Mouse (Mus musculus) lung, embryonic 14.5 days (tissue): ENCODE measurements around the gene Pik3r2. TPM values are rescaled to one million over a fixed set of nuclear protein-coding genes. Genes with fewer than 3 reads are reported as not detected.

ENCODE experiments used
- ATAC-seq: fragments of 200-750 bp; cut with Nextera tagmentation; 2 replicates; pipeline ENCODE4 v1.8.0; 2017; ENCODE audit warnings: mild to moderate bottlenecking, moderate TSS enrichment, moderate library complexity; ENCODE audit not compliant: insufficient read depth
- DNase-seq: peaks from one replicate; pipeline ENCODE4 v3.0.0-alpha.2; 2015
- H3K27ac ChIP-seq: fragments of 300-500 bp; sonication (generic); 2 replicates; pipeline ENCODE4 v1.5.1; 2014; ENCODE audit warnings: low read depth, mild to moderate bottlenecking, moderate library complexity
- H3K27me3 ChIP-seq: fragments of 300-500 bp; sonication (generic); 2 replicates; pipeline ENCODE4 v1.6.1; 2014; ENCODE audit warnings: low read length, control low read depth; ENCODE audit not compliant: insufficient read depth
- H3K36me3 ChIP-seq: fragments of 300-500 bp; sonication (generic); 2 replicates; pipeline ENCODE4 v1.6.1; 2014; ENCODE audit warnings: control low read depth; ENCODE audit not compliant: insufficient read depth
- H3K4me1 ChIP-seq: fragments of 300-500 bp; sonication (generic); 2 replicates; pipeline ENCODE4 v1.6.1; 2014; ENCODE audit warnings: antibody characterized with exemption, control low read depth; ENCODE audit not compliant: insufficient read depth
- H3K4me2 ChIP-seq: fragments of 300-500 bp; sonication (generic); 2 replicates; pipeline ENCODE4 v1.6.1; 2014; ENCODE audit warnings: mild to moderate bottlenecking
- H3K4me3 ChIP-seq: fragments of 300-500 bp; sonication (generic); 2 replicates; pipeline ENCODE4 v1.5.1; 2014; ENCODE audit warnings: low read depth, low read length
- H3K9ac ChIP-seq: fragments of 300-500 bp; sonication (generic); 2 replicates; pipeline ENCODE4 v1.6.1; 2014
- H3K9me3 ChIP-seq: fragments of 300-500 bp; sonication (generic); 2 replicates; pipeline ENCODE4 v1.6.1; 2016; ENCODE audit warnings: low read depth, low read length, control low read depth
- CTCF ChIP-seq: IDR thresholded peaks from 2 replicates; pipeline ENCODE4 v1.5.1; 2016; ENCODE audit warnings: antibody characterized with exemption, low read depth
- WGBS: fragments of 180-500 bp; shearing (Covaris S2); extraction: QIAGEN DNeasy Blood & Tissue Kit; methylation state at CpG from one replicate; pipeline ENCODE4 v1.1.7; 2014; 5-methylcytosine and 5-hydroxymethylcytosine counted together
- polyA plus RNA-seq: library from polyadenylated mRNA; unstranded; fragments of >200 nt; fragmentation: Nextera tagmentation; extraction: Ambion mirVana; gene quantifications from 2 replicates; pipeline ENCODE4 v1.2.1, GENCODE M21; 2014

The Pik3r2 gene
- polyA plus RNA-seq, 1 experiment from 2014 or later = 52.4 TPM

- DNase-seq = peak; percentile 55
- Histone ChIP-seq H3K27me3 (no peaks in the 10 kb centered on the region), H3K4me3 (no peak overlapping the region), H3K9me3 (no peaks in the 10 kb centered on the region), H3K36me3 (peaks cover 18% of the 10 kb centered on the region; the same call in 1 of the 2 replicates), H3K27ac (no peak overlapping the region), H3K4me2 (no peak overlapping the region), H3K9ac (no peak overlapping the region), H3K4me1 (peaks cover 26% of the 10 kb centered on the region)
- 68% methylated on average over 22 of the region's 22 CpGs for WGBS
- no peak for ATAC-seq
- peak; percentile 61 for TF ChIP-seq CTCF
Observed at GRCm38 (mm10) chr8:70757523-70758307, 18.8 kb downstream of the Pik3r2 start.

DNA sequence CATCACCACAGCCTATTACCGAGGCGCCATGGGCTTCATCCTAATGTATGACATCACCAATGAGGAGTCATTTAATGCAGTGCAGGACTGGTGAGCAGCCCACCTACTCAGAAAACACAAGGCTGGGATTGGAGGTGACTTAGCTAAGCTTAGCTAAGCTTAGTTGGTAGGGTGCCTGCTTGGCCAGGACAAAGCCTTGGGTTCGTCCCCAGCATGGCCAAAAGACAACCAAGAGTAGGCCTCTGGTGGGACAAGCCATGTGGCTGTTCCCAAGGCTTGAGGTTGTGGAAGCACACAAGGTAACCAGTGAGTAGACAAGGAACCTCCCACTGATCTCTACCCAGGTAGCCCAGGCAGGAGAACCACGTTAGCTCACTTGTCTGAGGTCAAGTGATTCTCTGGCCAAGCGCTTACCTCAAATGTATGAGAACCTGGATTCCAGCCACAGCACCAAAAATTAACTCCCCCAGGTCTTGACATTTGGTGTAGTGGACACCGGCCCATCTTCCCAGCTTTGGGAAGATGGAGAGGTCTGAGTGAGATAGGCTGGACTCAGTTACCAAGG is 20.0 kb downstream of the Pik3r2 start:
- H3K9ac ChIP-seq = no peak overlapping the region
- no peaks in the 10 kb centered on the region for H3K27me3 ChIP-seq
- DNase-seq = no peak
- TF ChIP-seq CTCF = no peak
- H3K4me2 ChIP-seq = no peak overlapping the region
- no peak overlapping the region for H3K27ac ChIP-seq
- H3K9me3 ChIP-seq = no peaks in the 10 kb centered on the region
- 86% methylated on average over 6 of the region's 6 CpGs for WGBS
- no peak overlapping the region for H3K4me3 ChIP-seq
- no peak for ATAC-seq
- H3K4me1 ChIP-seq = peaks cover 30% of the 10 kb centered on the region
- peaks cover 18% of the 10 kb centered on the region; the same call in 1 of the 2 replicates for H3K36me3 ChIP-seq

- H3K4me2 ChIP-seq = peak overlapping the region; percentile 99
Observed at GRCm38 (mm10) chr8:70755661-70756475, 20.6 kb downstream of the Pik3r2 start.

GRCm38 (mm10) chr8:70754871-70755660 is 21.4 kb downstream of the Pik3r2 start:
- 15% methylated on average over 50 of the region's 50 CpGs for WGBS
- peak; percentile 63 for DNase-seq
- Histone ChIP-seq H3K4me2 (peak overlapping the region; percentile 99), H3K27ac (peak overlapping the region; percentile 54; the same call in 1 of the 2 replicates), H3K4me3 (peak overlapping the region; percentile 64), H3K4me1 (peaks cover 28% of the 10 kb centered on the region), H3K36me3 (peaks cover 18% of the 10 kb centered on the region; the same call in 1 of the 2 replicates), H3K9me3 (no peaks in the 10 kb centered on the region), H3K27me3 (no peaks in the 10 kb centered on the region), H3K9ac (peak overlapping the region; percentile 74)
- ATAC-seq = peak; percentile 45
- TF ChIP-seq CTCF = no peak

More at GRCm38 (mm10) chr8:70755661-70756475, 20.6 kb downstream of the Pik3r2 start:
- H3K4me3 ChIP-seq = peak overlapping the region; percentile 64
- 80% methylated on average over 24 of the region's 24 CpGs for WGBS
- DNase-seq (no peak), ATAC-seq (no peak)
- H3K4me1 ChIP-seq = peaks cover 30% of the 10 kb centered on the region
- no peaks in the 10 kb centered on the region for H3K27me3 ChIP-seq
- H3K9ac ChIP-seq = peak overlapping the region; percentile 74; the same call in 1 of the 2 replicates
- peaks cover 18% of the 10 kb centered on the region; the same call in 1 of the 2 replicates for H3K36me3 ChIP-seq
- H3K27ac ChIP-seq = no peak overlapping the region
- TF ChIP-seq CTCF = no peak
- no peaks in the 10 kb centered on the region for H3K9me3 ChIP-seq

DNA sequence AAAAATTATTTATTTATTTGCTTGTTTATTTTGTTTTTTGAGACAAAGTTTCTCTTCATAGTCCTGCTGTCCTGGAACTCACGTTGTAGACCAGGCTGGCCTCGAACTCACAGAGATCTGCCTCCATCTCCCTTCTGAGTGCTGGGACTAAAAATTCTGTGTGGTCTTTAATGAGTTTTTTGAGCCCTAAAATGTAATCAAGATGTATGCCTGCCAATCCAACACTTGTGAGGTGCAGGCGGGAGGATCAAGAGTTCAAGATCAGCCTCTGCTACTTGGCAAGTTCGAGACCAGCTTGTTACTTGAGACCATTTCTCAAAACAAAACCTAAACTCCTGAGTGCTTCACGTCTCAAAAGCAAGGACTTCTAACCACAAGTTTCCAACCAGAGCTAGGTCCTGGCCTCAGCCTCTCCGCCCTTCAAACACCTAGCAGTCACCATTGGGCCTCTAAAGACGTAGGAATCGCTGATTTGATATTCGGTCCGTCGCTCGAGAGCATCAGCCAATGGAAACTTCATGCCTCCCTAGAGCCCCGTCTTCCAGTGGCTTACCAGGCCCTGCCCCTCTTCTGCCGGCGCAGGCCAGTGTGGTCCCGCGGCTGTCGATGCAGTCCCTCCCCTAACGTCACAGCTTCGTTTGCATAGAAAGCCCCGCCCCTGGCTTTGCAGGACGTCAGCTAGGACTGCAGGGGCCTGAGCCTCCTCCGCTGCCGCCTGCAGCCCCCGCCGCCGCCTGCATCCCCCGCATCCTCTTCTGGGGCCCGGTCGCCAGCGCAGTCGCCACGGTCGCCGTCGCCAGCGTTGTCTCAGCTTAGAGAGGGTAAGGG is 22.3 kb downstream of the Pik3r2 start, which contains the start of gene Rab3a:
TSS of gene Rab3a (plus strand) at position 637 of the 828 bp plus-strand sequence.
- Histone ChIP-seq H3K36me3 (peaks cover 18% of the 10 kb centered on the region; the same call in 1 of the 2 replicates), H3K4me3 (peak within 1 kb of the TSS; percentile 64), H3K9me3 (no peaks in the 10 kb centered on the region), H3K4me1 (peaks cover 22% of the 10 kb centered on the region; the same call in 1 of the 2 replicates), H3K27ac (peak within 1 kb of the TSS; percentile 75), H3K4me2 (peak within 1 kb of the TSS; percentile 99), H3K27me3 (peaks cover under 1% of the 10 kb centered on the region; the same call in 1 of the 2 replicates), H3K9ac (peak within 1 kb of the TSS; percentile 74)
- peak; percentile 98 for ATAC-seq
- no peak for TF ChIP-seq CTCF
- WGBS = 8% methylated on average over 37 of the region's 37 CpGs
- peak; percentile 99 for DNase-seq
